Mouse (Mus musculus): ENCODE measurements at regions not wholly inside any gene's neighbourhood (a gene's known extent, or its start where the extent isn't known, plus 50 kb on each side); places are given as distances from the start of the nearest gene placed in this dataset.

DNA sequence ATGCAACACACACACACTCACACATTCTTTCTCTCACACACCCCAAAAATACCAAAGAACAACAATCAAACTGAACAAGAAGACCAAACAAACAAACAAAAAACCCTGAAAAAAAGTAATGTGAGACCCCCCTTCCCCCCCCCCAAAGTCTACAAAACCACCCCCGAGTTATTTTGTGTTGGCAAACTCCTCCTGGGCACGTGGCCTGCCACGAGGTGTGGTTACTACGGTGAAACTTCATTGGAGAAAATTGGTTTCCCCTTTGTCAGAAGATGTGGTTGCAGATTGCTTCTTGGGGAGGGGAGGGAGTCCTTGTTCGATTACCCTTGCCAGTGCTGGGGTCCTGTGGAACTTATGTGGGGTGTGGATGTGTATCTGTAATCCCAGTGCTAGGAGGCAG, 82.3 kb upstream of the S1pr3 start:
- Histone ChIP-seq H3K27ac (no peak overlapping the region), H3K9me3 (no peaks in the 10 kb centered on the region), H3K4me1 (replicated peaks) (peaks cover 26% of the 10 kb centered on the region), H3K36me3 (no peaks in the 10 kb centered on the region), H3K4me3 (no peak overlapping the region), H3K27me3 (ENCODE audit: insufficient read depth, poor library complexity, severe bottlenecking) (no peaks in the 10 kb centered on the region)
- 62% methylated on average over 5 of the region's 5 CpGs for WGBS
- DNase-seq (ENCODE audit: low spot score): no peak

DNA sequence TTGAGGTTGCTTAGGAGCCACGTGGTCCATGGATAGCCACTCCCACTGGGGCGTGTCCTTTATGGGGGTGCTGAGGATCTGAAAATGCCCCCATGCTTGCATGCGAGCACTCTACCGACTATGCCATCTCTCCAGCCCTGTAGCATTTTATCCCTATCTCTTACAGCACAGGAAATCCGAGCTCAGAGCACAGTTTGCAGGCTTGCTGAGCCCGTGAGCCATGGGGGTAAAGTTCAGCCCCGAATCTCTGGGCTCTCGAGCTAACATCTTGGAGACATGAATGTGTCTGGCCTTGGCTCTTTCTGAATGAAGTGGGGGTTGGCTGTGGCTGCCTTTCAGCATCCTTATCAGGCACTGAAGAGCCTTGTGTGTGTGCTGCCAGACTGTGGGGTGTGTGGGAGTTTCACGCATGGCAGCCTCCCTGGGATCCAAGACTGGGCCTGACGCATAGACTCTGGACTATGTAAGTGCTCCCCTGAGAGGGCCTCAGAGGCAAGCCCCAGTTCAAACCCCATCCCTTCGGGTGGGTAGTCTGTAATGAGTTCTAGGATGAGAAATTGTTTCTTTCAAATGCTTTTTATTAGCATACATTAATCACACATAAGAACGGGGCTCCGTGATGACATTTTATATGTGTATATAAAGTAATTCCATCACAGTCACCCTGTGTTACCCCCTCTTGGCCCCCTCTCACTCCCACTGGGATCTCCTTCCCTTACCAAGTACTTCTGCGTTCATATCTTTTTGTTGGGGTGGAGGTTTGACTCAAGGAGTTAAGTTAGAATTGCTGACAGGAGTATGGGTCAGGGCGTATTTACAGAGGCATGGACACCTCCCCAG, 80.1 kb upstream of the S1pr3 start:
- H3K9me3 ChIP-seq: no peaks in the 10 kb centered on the region
- H3K27me3 ChIP-seq (ENCODE audit: insufficient read depth, poor library complexity, severe bottlenecking): no peaks in the 10 kb centered on the region
- no peak for DNase-seq (ENCODE audit: low spot score)
- WGBS: 57% methylated on average over 15 of the region's 15 CpGs
- H3K4me1 ChIP-seq (replicated peaks): peaks cover 26% of the 10 kb centered on the region
- no peaks in the 10 kb centered on the region for H3K36me3 ChIP-seq
- H3K27ac ChIP-seq: peak overlapping the region; percentile 64
- H3K4me3 ChIP-seq: no peak overlapping the region

DNA sequence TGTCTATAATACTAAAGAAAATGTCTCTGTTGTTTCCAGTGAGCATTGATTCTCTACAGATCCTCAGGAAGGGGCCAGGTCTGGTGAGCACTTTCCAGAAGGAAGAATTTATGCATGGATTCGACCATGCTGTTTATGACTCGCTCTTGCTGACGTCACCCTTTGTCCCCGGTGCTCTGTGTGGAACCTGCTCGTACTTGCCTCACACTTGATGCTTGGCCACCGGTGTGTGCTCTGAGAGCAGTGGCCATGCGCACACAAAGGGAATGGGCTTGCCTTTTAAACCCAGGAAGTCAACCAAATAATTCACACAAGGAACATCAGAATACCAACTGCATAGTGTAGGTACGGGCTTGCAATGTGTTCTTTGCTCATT, 79.5 kb upstream of the S1pr3 start:
- no peaks in the 10 kb centered on the region for H3K9me3 ChIP-seq
- H3K27me3 ChIP-seq (ENCODE audit: insufficient read depth, poor library complexity, severe bottlenecking): no peaks in the 10 kb centered on the region
- DNase-seq (ENCODE audit: low spot score): no peak
- peaks cover 26% of the 10 kb centered on the region for H3K4me1 ChIP-seq (replicated peaks)
- WGBS: 61% methylated on average over 8 of the region's 8 CpGs
- no peak overlapping the region for H3K4me3 ChIP-seq
- peak overlapping the region; percentile 64 for H3K27ac ChIP-seq
- no peaks in the 10 kb centered on the region for H3K36me3 ChIP-seq

DNA sequence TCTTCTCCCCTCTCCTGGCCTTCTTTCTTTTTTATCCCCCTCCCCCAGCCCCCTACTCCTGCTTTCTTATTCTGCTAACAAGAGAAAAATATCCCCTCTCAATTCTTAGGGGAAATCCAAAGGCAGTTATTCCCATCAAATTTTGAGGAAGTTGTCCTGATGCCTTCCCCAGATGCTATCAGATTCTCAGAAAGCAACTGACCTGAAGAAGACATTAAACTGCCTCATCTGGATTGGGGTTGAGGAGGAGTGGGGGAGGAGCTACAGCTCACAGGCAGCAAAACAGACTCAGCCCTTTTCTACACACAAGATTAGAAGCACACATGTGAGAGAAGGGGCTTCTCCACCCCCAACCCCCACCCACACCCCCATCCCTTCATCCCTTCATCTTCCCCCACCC, 78.7 kb upstream of the S1pr3 start:
- H3K36me3 ChIP-seq: no peaks in the 10 kb centered on the region
- H3K27ac ChIP-seq: no peak overlapping the region
- H3K4me1 ChIP-seq (replicated peaks): peaks cover 26% of the 10 kb centered on the region
- H3K9me3 ChIP-seq: no peaks in the 10 kb centered on the region
- no peak for DNase-seq (ENCODE audit: low spot score)
- no peak overlapping the region for H3K4me3 ChIP-seq
- H3K27me3 ChIP-seq (ENCODE audit: insufficient read depth, poor library complexity, severe bottlenecking): no peaks in the 10 kb centered on the region

DNA sequence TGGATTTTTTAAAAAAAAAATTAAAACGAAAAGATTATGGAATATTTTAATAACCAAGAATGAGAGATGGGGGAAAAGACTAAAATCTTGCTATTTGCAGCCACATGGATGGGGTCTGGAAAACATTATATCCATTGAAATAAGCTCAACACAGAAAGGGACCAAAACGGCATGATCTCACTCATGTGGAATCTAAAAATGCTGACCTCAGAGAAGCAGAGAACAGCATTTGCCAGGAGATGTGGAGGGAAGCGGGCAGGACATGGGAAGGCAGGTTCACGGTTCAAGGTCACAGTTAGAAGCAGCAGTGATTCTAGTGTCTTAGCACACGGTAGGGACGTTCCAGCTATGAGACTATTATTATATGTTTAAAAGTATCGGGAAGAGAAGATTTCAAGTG, 76.2 kb upstream of the S1pr3 start:
- H3K4me1 ChIP-seq (replicated peaks): peaks cover 18% of the 10 kb centered on the region
- H3K27ac ChIP-seq: no peak overlapping the region
- H3K4me3 ChIP-seq: no peak overlapping the region
- 80% methylated on average over 7 of the region's 7 CpGs for WGBS
- H3K9me3 ChIP-seq: no peaks in the 10 kb centered on the region
- no peaks in the 10 kb centered on the region for H3K27me3 ChIP-seq (ENCODE audit: insufficient read depth, poor library complexity, severe bottlenecking)
- no peaks in the 10 kb centered on the region for H3K36me3 ChIP-seq
- no peak for DNase-seq (ENCODE audit: low spot score)

DNA sequence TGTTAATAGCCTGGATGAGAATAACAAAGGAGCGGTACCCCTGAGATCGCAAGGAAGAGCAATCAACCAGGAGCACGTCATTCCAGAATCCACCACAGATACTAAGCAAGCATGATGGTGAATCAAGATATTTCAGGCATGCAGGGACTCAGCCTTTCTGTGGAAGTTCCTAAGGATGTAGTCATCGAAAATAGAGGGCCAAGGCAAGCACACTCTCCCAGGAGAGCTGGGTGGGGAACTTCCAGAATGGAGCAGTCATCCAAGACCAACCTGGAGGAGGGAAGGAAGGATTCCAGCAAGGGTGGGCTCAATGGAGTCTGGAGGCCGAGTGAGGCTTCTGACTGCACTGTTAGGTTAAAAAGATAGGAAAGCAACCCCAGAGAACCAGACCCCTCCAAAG, 75.0 kb upstream of the S1pr3 start:
- DNase-seq (ENCODE audit: low spot score): no peak
- Histone ChIP-seq H3K27me3 (ENCODE audit: insufficient read depth, poor library complexity, severe bottlenecking) (no peaks in the 10 kb centered on the region), H3K36me3 (no peaks in the 10 kb centered on the region), H3K4me3 (no peak overlapping the region), H3K9me3 (no peaks in the 10 kb centered on the region), H3K4me1 (replicated peaks) (peaks cover 10% of the 10 kb centered on the region), H3K27ac (no peak overlapping the region)
- WGBS: 91% methylated on average over 5 of the region's 5 CpGs

DNA sequence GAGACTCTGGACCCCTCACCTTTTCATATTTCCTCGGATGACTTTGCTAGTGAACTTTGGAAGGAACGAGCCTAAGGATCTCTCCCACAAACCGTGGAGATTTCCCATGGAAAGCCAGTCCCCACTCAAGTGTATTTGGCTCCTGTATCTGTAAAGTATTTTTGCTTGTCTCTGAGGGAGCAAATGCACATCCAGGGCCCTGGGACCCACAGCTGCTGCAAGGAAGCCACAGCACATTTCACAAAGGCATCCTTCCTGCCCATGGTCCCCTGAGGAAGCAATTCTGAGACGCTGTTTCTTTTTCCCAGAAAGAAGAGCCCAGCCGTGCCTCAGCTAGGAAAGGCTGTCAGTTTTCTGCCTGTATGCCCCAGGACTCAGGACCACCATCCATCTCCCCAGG, 71.7 kb upstream of the S1pr3 start:
- H3K9me3 ChIP-seq: 0 out of 2 replicates have a peak, but pooled peaks cover 2% of the 10 kb centered on the region
- DNase-seq (ENCODE audit: low spot score): no peak
- no peaks in the 10 kb centered on the region for H3K27me3 ChIP-seq (ENCODE audit: insufficient read depth, poor library complexity, severe bottlenecking)
- WGBS: 67% methylated on average over 5 of the region's 5 CpGs
- no peak overlapping the region for H3K4me3 ChIP-seq
- no peaks in the 10 kb centered on the region for H3K4me1 ChIP-seq (replicated peaks)
- no peaks in the 10 kb centered on the region for H3K36me3 ChIP-seq
- no peak overlapping the region for H3K27ac ChIP-seq

DNA sequence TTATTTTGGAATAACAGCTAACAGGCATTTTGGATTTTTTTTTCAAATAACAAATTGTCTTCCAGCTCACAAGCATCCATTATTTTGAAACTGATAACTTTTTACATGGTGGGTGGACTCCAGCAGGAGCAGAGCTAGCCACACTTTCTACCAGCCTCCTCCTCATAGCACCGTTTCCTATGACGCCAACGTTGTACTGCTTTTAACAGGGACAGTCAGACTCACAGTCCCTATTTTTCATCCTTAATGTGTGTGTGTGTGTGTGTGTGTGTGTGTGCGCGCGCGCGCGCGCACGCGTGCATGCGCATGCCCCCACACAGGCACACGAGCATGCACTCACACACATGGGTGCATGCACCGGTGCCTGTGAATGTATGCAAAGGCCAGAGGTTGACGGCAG, 70.5 kb upstream of the S1pr3 start:
- WGBS: 96% methylated on average over 16 of the region's 16 CpGs
- no peak overlapping the region for H3K4me3 ChIP-seq

DNA sequence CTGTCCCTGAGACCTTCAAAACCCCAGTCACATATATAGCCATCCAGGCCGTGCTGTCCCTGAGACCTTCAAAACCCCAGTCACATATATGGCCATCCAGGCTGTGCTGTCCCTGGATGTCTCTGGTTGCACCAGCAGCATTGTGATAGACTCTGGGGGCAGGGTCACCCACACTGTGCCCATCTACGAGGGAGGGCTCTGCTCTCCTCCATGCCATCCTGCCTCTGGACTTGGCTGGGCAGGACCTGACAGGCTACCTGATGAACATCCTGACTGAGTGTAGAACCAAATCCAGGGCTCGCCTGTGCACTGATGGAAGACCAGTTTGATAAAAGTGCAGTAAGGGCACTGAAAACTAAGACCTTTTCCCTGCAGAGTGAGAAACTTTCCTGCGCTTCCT, 63.1 kb upstream of the S1pr3 start:
- WGBS: 78% methylated on average over 4 of the region's 4 CpGs
- Histone ChIP-seq H3K36me3 (no peaks in the 10 kb centered on the region), H3K27ac (peak overlapping the region; percentile 86), H3K4me3 (no peak overlapping the region), H3K27me3 (ENCODE audit: insufficient read depth, poor library complexity, severe bottlenecking) (no peaks in the 10 kb centered on the region), H3K9me3 (0 out of 2 replicates have a peak, but pooled peaks cover 2% of the 10 kb centered on the region), H3K4me1 (replicated peaks) (peaks cover 39% of the 10 kb centered on the region)
- no peak for DNase-seq (ENCODE audit: low spot score)

More for the DNA sequence above, 70.5 kb upstream of the S1pr3 start:
- 0 out of 2 replicates have a peak, but pooled peaks cover 2% of the 10 kb centered on the region for H3K9me3 ChIP-seq
- no peak overlapping the region for H3K27ac ChIP-seq
- no peak for DNase-seq (ENCODE audit: low spot score)
- H3K4me1 ChIP-seq (replicated peaks): no peaks in the 10 kb centered on the region
- no peaks in the 10 kb centered on the region for H3K27me3 ChIP-seq (ENCODE audit: insufficient read depth, poor library complexity, severe bottlenecking)
- no peaks in the 10 kb centered on the region for H3K36me3 ChIP-seq

DNA sequence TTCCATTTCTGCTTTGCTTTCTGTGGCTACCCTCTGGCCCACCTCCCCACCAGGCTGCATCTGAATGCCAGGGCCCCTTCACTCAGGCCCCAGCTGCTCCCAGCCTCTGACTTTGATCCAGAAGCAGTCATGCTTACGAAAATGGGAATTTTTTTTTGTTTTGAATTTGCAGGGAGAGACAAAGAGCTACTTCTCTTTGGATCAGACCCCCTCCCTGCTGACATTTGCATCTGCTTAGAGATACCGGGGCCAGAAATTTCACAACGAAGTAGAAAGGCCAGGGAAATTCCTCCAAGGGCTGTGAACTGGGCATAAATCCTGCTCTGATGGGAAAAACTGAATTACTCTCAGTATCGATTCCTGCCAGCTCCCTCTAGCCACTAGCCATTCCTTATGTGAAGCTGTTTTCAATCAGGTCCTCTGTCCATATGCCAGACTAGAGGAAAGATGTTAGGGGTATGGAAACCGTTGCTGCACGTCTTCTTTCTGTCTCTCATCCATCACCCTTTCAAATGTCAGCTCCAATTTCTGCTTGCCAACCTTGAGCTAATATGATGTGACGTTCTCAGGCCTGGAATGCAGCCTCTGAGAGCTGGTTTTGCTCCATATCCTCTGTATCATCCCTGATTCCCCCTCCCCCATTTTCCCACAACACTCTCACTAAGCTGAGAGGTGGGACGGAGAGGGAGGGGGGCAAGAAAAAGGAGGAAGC, 62.4 kb upstream of the S1pr3 start:
- Histone ChIP-seq H3K27me3 (ENCODE audit: insufficient read depth, poor library complexity, severe bottlenecking) (no peaks in the 10 kb centered on the region), H3K4me1 (replicated peaks) (peaks cover 39% of the 10 kb centered on the region), H3K4me3 (no peak overlapping the region), H3K27ac (peak overlapping the region; percentile 86), H3K9me3 (0 out of 2 replicates have a peak, but pooled peaks cover 2% of the 10 kb centered on the region), H3K36me3 (no peaks in the 10 kb centered on the region)
- 21% methylated on average over 8 of the region's 8 CpGs for WGBS
- DNase-seq (ENCODE audit: low spot score): peak; percentile 51

DNA sequence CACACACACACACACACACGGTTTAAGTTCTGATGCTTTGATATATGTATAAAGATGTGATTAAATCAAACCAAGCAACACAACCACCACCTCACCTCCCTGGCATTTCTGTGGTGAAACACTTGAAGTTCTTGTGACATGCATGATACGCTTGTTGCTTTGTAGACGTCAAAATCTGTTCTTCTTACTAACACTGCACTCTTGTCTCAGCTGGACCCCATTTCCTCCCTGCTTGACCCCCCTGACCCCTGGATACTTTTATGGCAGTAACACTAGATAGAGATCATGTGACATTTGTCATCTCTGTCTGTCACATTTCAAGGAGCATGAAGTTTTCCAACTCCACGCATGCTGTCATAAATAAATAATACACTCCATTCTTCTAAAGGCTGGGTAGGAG, 59.7 kb upstream of the S1pr3 start:
- Histone ChIP-seq H3K9me3 (no peaks in the 10 kb centered on the region), H3K4me1 (replicated peaks) (peaks cover 39% of the 10 kb centered on the region), H3K4me3 (no peak overlapping the region), H3K27ac (peak overlapping the region; percentile 63; the same call in 1 of the 2 replicates), H3K27me3 (ENCODE audit: insufficient read depth, poor library complexity, severe bottlenecking) (no peaks in the 10 kb centered on the region), H3K36me3 (no peaks in the 10 kb centered on the region)
- 54% methylated on average over 4 of the region's 4 CpGs for WGBS
- DNase-seq (ENCODE audit: low spot score): peak; percentile 34

DNA sequence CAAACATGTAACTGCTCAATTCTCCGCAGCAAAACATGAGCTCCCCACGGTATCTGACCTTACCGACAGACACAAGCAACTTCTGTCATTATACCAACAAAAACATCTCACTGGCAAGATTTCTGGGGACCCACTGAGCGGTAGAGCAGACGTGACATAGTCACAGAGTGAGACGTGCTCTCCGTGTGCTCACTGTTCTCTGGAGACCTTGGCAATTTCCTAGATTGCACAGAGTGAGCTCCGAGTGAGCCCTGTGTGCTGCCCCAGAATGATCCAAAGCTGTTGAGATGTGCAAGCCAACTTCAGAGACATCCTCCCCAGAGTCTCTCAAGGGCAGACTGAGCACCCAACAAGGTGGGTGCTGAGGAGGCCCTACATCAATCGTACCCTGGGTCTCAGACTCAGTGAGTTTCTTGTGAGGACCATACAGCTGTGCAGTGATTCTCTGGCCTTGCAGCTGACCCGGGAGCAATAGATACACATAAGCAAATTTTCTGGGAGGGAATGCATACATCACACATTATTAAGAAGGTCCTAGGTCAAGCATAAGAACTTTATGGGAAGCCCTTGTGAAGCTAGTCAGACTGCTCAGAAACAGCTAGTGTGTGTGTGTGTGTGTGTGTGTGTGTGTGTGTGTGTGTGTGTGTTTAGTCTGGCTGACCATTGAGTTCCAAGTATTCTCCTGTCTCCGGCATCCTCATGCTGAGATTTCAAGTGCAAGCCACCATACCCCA, 58.5 kb upstream of the S1pr3 start:
- DNase-seq (ENCODE audit: low spot score): no peak
- no peaks in the 10 kb centered on the region for H3K36me3 ChIP-seq
- 0 out of 2 replicates have a peak overlapping the region, but pooled peaks have one; percentile 40 for H3K27ac ChIP-seq
- H3K4me1 ChIP-seq (replicated peaks): peaks cover 36% of the 10 kb centered on the region
- 86% methylated on average over 11 of the region's 11 CpGs for WGBS
- no peaks in the 10 kb centered on the region for H3K27me3 ChIP-seq (ENCODE audit: insufficient read depth, poor library complexity, severe bottlenecking)
- no peak overlapping the region for H3K4me3 ChIP-seq
- H3K9me3 ChIP-seq: no peaks in the 10 kb centered on the region

DNA sequence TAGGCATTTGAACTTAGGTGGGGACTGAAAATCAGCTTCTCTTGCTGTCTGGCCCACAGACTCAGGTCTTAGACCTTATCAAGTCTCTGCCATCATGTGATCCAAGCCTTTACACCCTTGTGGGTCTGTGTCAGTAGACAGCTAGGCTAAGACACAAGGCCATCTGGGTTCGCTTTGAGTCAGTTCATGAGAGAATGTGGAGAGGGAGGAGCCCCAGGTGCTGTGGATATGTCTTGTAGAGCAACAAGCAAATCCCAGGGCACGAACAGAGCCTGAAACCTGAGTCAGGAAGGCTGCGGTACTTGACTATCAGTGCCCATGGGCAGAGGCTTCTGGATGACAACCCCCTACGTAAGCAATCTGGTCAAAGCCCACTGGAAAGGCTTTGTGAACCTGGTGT, 55.6 kb upstream of the S1pr3 start:
- Histone ChIP-seq H3K4me3 (no peak overlapping the region), H3K9me3 (no peaks in the 10 kb centered on the region), H3K4me1 (replicated peaks) (peaks cover 10% of the 10 kb centered on the region), H3K27ac (no peak overlapping the region), H3K36me3 (no peaks in the 10 kb centered on the region), H3K27me3 (ENCODE audit: insufficient read depth, poor library complexity, severe bottlenecking) (no peaks in the 10 kb centered on the region)
- DNase-seq (ENCODE audit: low spot score): no peak
- WGBS: 78% methylated on average over 4 of the region's 4 CpGs

Measured in hindbrain, embryonic 10.5 days (tissue).